Mouse (Mus musculus) MEL (cell line): ENCODE data around the gene Olfr51.

ENCODE experiments used
- CHD1 ChIP-seq: IDR thresholded peaks from 2 replicates; pipeline ENCODE4 v1.6.1; 2012; ENCODE audit warnings: low read depth, mild to moderate bottlenecking, inconsistent platforms, low read length, improper control_type of control experiment
- CTCF ChIP-seq, 3 experiments: IDR thresholded peaks in 2 of 3; conservative IDR thresholded peaks in 1 of 3; 2 replicates each; pipeline ENCODE4 v1.5.1; 2011 to 2012; ENCODE audit warnings: low read length in 3 of 3, low read depth in 2 of 3, mild to moderate bottlenecking in 2 of 3, improper control_type of control experiment in 1 of 3, inconsistent platforms in 1 of 3, mixed read lengths in 1 of 3, moderate library complexity in 1 of 3; ENCODE audit not compliant: control insufficient read depth in 1 of 3, insufficient read depth in 1 of 3, poor library complexity in 1 of 3, severe bottlenecking in 1 of 3
- EP300 ChIP-seq, 2 experiments: IDR thresholded peaks; 2 replicates each; pipeline ENCODE4 v1.6.1; 2011; ENCODE audit warnings: improper control_type of control experiment in 2 of 2, low read length in 2 of 2, low read depth in 1 of 2, mild to moderate bottlenecking in 1 of 2
- GABPA ChIP-seq: IDR thresholded peaks from 2 replicates; pipeline ENCODE4 v1.6.1; 2012; ENCODE audit warnings: low read depth, mild to moderate bottlenecking, inconsistent platforms, low read length, improper control_type of control experiment, moderate library complexity
- NRF1 ChIP-seq: IDR thresholded peaks from 2 replicates; pipeline ENCODE4 v1.6.1; 2014; ENCODE audit warnings: low read depth, mild to moderate bottlenecking, inconsistent platforms, low read length, improper control_type of control experiment, moderate library complexity; ENCODE audit not compliant: poor library complexity, insufficient read depth, severe bottlenecking
- POLR2A ChIP-seq, 2 experiments: IDR thresholded peaks; 2 replicates each; pipeline ENCODE4 v1.6.1; 2011 to 2012; ENCODE audit warnings: low read length in 2 of 2, mild to moderate bottlenecking in 2 of 2, control low read depth in 1 of 2, improper control_type of control experiment in 1 of 2, low read depth in 1 of 2, moderate library complexity in 1 of 2; ENCODE audit not compliant: control insufficient read depth in 1 of 2, insufficient read depth in 1 of 2, poor library complexity in 1 of 2
- RCOR1 ChIP-seq: IDR thresholded peaks from 2 replicates; pipeline ENCODE4 v1.6.1; 2012; ENCODE audit warnings: low read depth, mild to moderate bottlenecking, inconsistent platforms, low read length, improper control_type of control experiment
- USF1 ChIP-seq: IDR thresholded peaks from 2 replicates; pipeline ENCODE4 v1.6.1; 2014; ENCODE audit warnings: low read depth, mild to moderate bottlenecking, inconsistent platforms, low read length, improper control_type of control experiment, moderate library complexity
- ZNF384 ChIP-seq: IDR thresholded peaks from 2 replicates; pipeline ENCODE4 v1.6.1; 2012; ENCODE audit warnings: low read depth, mild to moderate bottlenecking, inconsistent platforms, low read length, improper control_type of control experiment

DNA sequence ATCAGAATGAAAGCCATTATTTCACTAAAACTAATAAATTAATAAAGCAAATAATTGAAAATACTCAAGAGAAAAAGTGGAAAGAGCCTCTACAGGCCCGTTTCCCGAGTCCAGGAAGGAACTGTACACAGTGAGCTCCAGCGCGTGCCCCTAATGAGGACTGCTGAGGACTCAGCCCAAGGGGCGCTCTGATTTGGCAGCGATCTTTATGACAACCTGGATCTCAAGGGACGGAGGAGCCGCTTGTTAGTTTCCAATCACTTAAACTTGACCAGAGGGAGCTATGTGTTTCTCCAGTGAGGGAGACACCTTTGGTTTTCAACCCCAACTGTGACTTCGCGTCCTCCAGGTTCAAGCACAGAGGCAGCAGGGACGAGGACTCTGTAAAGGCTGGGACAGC is 37.2 kb upstream of the Olfr51 start, which contains the start of gene Olfr1378:
- TF ChIP-seq ZNF384 (no peak), EP300 (IDR thresholded peaks at IDR 0.05; ENCODE audit: low read depth in 1 of 2, low read length in 2 of 2) (no peak), CTCF (IDR thresholded peaks at IDR 0.05 in 2 of 3, conservative IDR thresholded peaks at IDR 0.05 in 1 of 3; ENCODE audit: control insufficient read depth in 1 of 3, insufficient read depth in 1 of 3, low read depth in 2 of 3, low read length in 3 of 3, poor library complexity in 1 of 3, severe bottlenecking in 1 of 3) (no peak), GABPA (no peak), POLR2A (IDR thresholded peaks at IDR 0.05; ENCODE audit: control insufficient read depth in 1 of 2, insufficient read depth in 1 of 2, low read depth in 1 of 2, low read length in 2 of 2, poor library complexity in 1 of 2) (no peak), USF1 (no peak), CHD1 (no peak), NRF1 (no peak), RCOR1 (no peak)
